Mouse (Mus musculus) heart, embryonic 13.5 days (tissue): ENCODE data around the gene Dlx6. TPM values are rescaled to one million over a fixed set of nuclear protein-coding genes. Genes with fewer than 3 reads are reported as not detected.

Experiments
- ATAC-seq: fragments of 200-750 bp; cut with Nextera tagmentation; 2 replicates; pipeline ENCODE4 v1.8.0; 2017; ENCODE audit warnings: moderate TSS enrichment; ENCODE audit not compliant: insufficient number of reproducible peaks, low FRiP score, low TSS enrichment; ENCODE audit errors: extremely low read depth
- H3K27ac ChIP-seq: fragments of 300-500 bp; sonication (generic); replicated peaks from 2 replicates; pipeline ENCODE4 v1.5.1; 2015; ENCODE audit warnings: moderate library complexity, mild to moderate bottlenecking, inconsistent platforms
- H3K27me3 ChIP-seq: fragments of 300-500 bp; sonication (generic); replicated peaks from 2 replicates; pipeline ENCODE4 v1.6.1; 2015; ENCODE audit warnings: mild to moderate bottlenecking, inconsistent platforms
- H3K36me3 ChIP-seq: fragments of 300-500 bp; sonication (generic); 2 replicates; pipeline ENCODE4 v1.6.1; 2015; ENCODE audit warnings: mild to moderate bottlenecking, inconsistent platforms
- H3K4me1 ChIP-seq: fragments of 300-500 bp; sonication (generic); 2 replicates; pipeline ENCODE4 v1.6.1; 2015; ENCODE audit warnings: inconsistent platforms
- H3K4me2 ChIP-seq: fragments of 300-500 bp; sonication (generic); 2 replicates; pipeline ENCODE4 v1.6.1; 2015; ENCODE audit warnings: inconsistent platforms, mild to moderate bottlenecking, moderate library complexity
- H3K4me3 ChIP-seq: fragments of 300-500 bp; sonication (generic); 2 replicates; pipeline ENCODE4 v1.5.1; 2015; ENCODE audit warnings: moderate library complexity, mild to moderate bottlenecking, inconsistent platforms
- H3K9ac ChIP-seq: fragments of 300-500 bp; sonication (generic); 2 replicates; pipeline ENCODE4 v1.6.1; 2015; ENCODE audit warnings: inconsistent platforms, mild to moderate bottlenecking, moderate library complexity
- H3K9me3 ChIP-seq: fragments of 300-500 bp; sonication (generic); 2 replicates; pipeline ENCODE4 v1.6.1; 2016; ENCODE audit warnings: inconsistent platforms
- WGBS: fragments of 180-500 bp; shearing (Covaris S2); methylation state at CpG from one replicate; pipeline ENCODE4 v1.1.7; 2015; ENCODE audit warnings: mixed read lengths; 5-methylcytosine and 5-hydroxymethylcytosine counted together
- polyA plus RNA-seq: library from polyadenylated mRNA; unstranded; fragments of >200 nt; fragmentation: Nextera tagmentation; extraction: Ambion mirVana; gene quantifications from 2 replicates; pipeline ENCODE4 v1.2.1, GENCODE M21; 2015

Dlx6 gene
- polyA plus RNA-seq, 1 experiment from 2014 or later = not detected

- Histone ChIP-seq H3K9me3 (no peaks in the 10 kb centered on the region), H3K27ac (no peak overlapping the region), H3K4me3 (no peak overlapping the region), H3K4me2 (no peak overlapping the region), H3K36me3 (no peaks in the 10 kb centered on the region), H3K4me1 (peaks cover 13% of the 10 kb centered on the region), H3K27me3 (peaks cover 98% of the 10 kb centered on the region), H3K9ac (no peak overlapping the region)
- ATAC-seq = no peak
- 5% methylated on average over 5 of the region's 5 CpGs for WGBS
These were observed 8.6 kb downstream of the Dlx6 start for GRCm38 (mm10) chr6:6871692-6872091.

- no peak overlapping the region for H3K4me2 ChIP-seq
- H3K4me3 ChIP-seq = no peak overlapping the region
- peaks cover 99% of the 10 kb centered on the region for H3K27me3 ChIP-seq
- no peak overlapping the region for H3K9ac ChIP-seq
- H3K27ac ChIP-seq = no peak overlapping the region
- peaks cover 13% of the 10 kb centered on the region for H3K4me1 ChIP-seq
- no peak for ATAC-seq
- WGBS = 2% methylated on average over 5 of the region's 5 CpGs
- H3K9me3 ChIP-seq = no peaks in the 10 kb centered on the region
- H3K36me3 ChIP-seq = no peaks in the 10 kb centered on the region
These were observed 9.7 kb downstream of the Dlx6 start for GRCm38 (mm10) chr6:6872873-6873272.

- Histone ChIP-seq H3K36me3 (no peaks in the 10 kb centered on the region), H3K4me3 (no peak overlapping the region), H3K27me3 (peaks cover 100% of the 10 kb centered on the region), H3K4me1 (peaks cover 13% of the 10 kb centered on the region), H3K9me3 (no peaks in the 10 kb centered on the region), H3K9ac (no peak overlapping the region), H3K4me2 (no peak overlapping the region), H3K27ac (no peak overlapping the region)
- no peak for ATAC-seq
- WGBS = 1% methylated on average over 19 of the region's 19 CpGs
These were observed 10.4 kb downstream of the Dlx6 start for GRCm38 (mm10) chr6:6873476-6874072.

- Histone ChIP-seq H3K9ac (no peak overlapping the region), H3K4me2 (peak overlapping the region; percentile 18; the same call in 1 of the 2 replicates), H3K9me3 (no peaks in the 10 kb centered on the region), H3K4me1 (peaks cover 20% of the 10 kb centered on the region), H3K27me3 (peaks cover 100% of the 10 kb centered on the region), H3K4me3 (peak overlapping the region; percentile 4; the same call in 1 of the 2 replicates), H3K36me3 (no peaks in the 10 kb centered on the region), H3K27ac (no peak overlapping the region)
- under 1% methylated on average over 25 of the region's 25 CpGs for WGBS
- no peak for ATAC-seq
These were observed 11.1 kb downstream of the Dlx6 start for GRCm38 (mm10) chr6:6874073-6874771.

GRCm38 (mm10) chr6:6875136-6875535 is 12.0 kb downstream of the Dlx6 start:
- no peaks in the 10 kb centered on the region for H3K36me3 ChIP-seq
- 1% methylated on average over 11 of the region's 11 CpGs for WGBS

GRCm38 (mm10) chr6:6875676-6876075 is 12.5 kb downstream of the Dlx6 start:
- Histone ChIP-seq H3K4me3 (no peak overlapping the region), H3K27me3 (peaks cover 99% of the 10 kb centered on the region), H3K9me3 (no peaks in the 10 kb centered on the region), H3K27ac (no peak overlapping the region), H3K9ac (no peak overlapping the region), H3K4me1 (peaks cover 33% of the 10 kb centered on the region), H3K36me3 (no peaks in the 10 kb centered on the region), H3K4me2 (no peak overlapping the region)
- no peak for ATAC-seq
- WGBS = 4% methylated on average over 9 of the region's 9 CpGs

More at GRCm38 (mm10) chr6:6875136-6875535, 12.0 kb downstream of the Dlx6 start:
- Histone ChIP-seq H3K27ac (no peak overlapping the region), H3K4me1 (peaks cover 28% of the 10 kb centered on the region), H3K27me3 (peaks cover 100% of the 10 kb centered on the region), H3K9me3 (no peaks in the 10 kb centered on the region), H3K4me2 (peak overlapping the region; percentile 32), H3K4me3 (no peak overlapping the region), H3K9ac (no peak overlapping the region)
- ATAC-seq = no peak

GRCm38 (mm10) chr6:6876231-6876630 is 13.1 kb downstream of the Dlx6 start:
- 5% methylated on average over 2 of the region's 2 CpGs for WGBS
- H3K4me2 ChIP-seq = no peak overlapping the region
- no peaks in the 10 kb centered on the region for H3K36me3 ChIP-seq
- H3K9me3 ChIP-seq = no peaks in the 10 kb centered on the region
- H3K27ac ChIP-seq = no peak overlapping the region
- H3K4me3 ChIP-seq = no peak overlapping the region
- H3K9ac ChIP-seq = no peak overlapping the region
- peaks cover 99% of the 10 kb centered on the region for H3K27me3 ChIP-seq
- ATAC-seq = no peak
- H3K4me1 ChIP-seq = peaks cover 39% of the 10 kb centered on the region

- ATAC-seq = no peak
- Histone ChIP-seq H3K4me3 (no peak overlapping the region), H3K27ac (no peak overlapping the region), H3K9ac (no peak overlapping the region), H3K4me2 (no peak overlapping the region), H3K4me1 (peaks cover 42% of the 10 kb centered on the region), H3K9me3 (no peaks in the 10 kb centered on the region), H3K27me3 (peaks cover 99% of the 10 kb centered on the region), H3K36me3 (no peaks in the 10 kb centered on the region)
- WGBS = 17% methylated on average over 7 of the region's 7 CpGs
These were observed 13.6 kb downstream of the Dlx6 start for GRCm38 (mm10) chr6:6876731-6877130.

GRCm38 (mm10) chr6:6877346-6877910 is 14.3 kb downstream of the Dlx6 start:
- H3K4me3 ChIP-seq = no peak overlapping the region
- peaks cover 43% of the 10 kb centered on the region for H3K4me1 ChIP-seq
- H3K27ac ChIP-seq = no peak overlapping the region
- no peak for ATAC-seq
- H3K9me3 ChIP-seq = no peaks in the 10 kb centered on the region
- peaks cover 99% of the 10 kb centered on the region for H3K27me3 ChIP-seq
- H3K36me3 ChIP-seq = no peaks in the 10 kb centered on the region
- 12% methylated on average over 5 of the region's 5 CpGs for WGBS
- no peak overlapping the region for H3K9ac ChIP-seq
- no peak overlapping the region for H3K4me2 ChIP-seq

GRCm38 (mm10) chr6:6877981-6878840 is 15.1 kb downstream of the Dlx6 start:
- H3K9ac ChIP-seq = no peak overlapping the region
- peaks cover 99% of the 10 kb centered on the region for H3K27me3 ChIP-seq
- ATAC-seq = no peak
- no peak overlapping the region for H3K4me3 ChIP-seq
- H3K27ac ChIP-seq = no peak overlapping the region
- H3K4me1 ChIP-seq = peaks cover 44% of the 10 kb centered on the region
- H3K4me2 ChIP-seq = no peak overlapping the region
- H3K36me3 ChIP-seq = no peaks in the 10 kb centered on the region
- WGBS = 5% methylated on average over 34 of the region's 34 CpGs
- no peaks in the 10 kb centered on the region for H3K9me3 ChIP-seq

- Histone ChIP-seq H3K9me3 (no peaks in the 10 kb centered on the region), H3K9ac (no peak overlapping the region), H3K4me1 (peaks cover 40% of the 10 kb centered on the region), H3K4me3 (0 out of 2 replicates have a peak overlapping the region, but pooled peaks have one; percentile 61), H3K36me3 (no peaks in the 10 kb centered on the region), H3K27ac (no peak overlapping the region), H3K27me3 (peaks cover 99% of the 10 kb centered on the region), H3K4me2 (no peak overlapping the region)
- ATAC-seq = no peak
- WGBS = 3% methylated on average over 14 of the region's 14 CpGs
These were observed 15.7 kb downstream of the Dlx6 start for GRCm38 (mm10) chr6:6878841-6879291.
